Mouse (Mus musculus) embryo, embryonic 11.5 days (tissue): ENCODE results near the gene Usp46.

Source experiments
- DNase-seq: peaks from one replicate; pipeline ENCODE4 v3.0.0-alpha.2; 2012; ENCODE audit warnings: low read depth, low spot score

The Usp46 gene

GRCm38 (mm10) chr5:73958096-73958495 lies 110.1 kb downstream of the Usp46 start:
- DNase-seq, result no peak

GRCm38 (mm10) chr5:73955691-73956090 lies 112.5 kb downstream of the Usp46 start:
- DNase-seq, result no peak

DNA sequence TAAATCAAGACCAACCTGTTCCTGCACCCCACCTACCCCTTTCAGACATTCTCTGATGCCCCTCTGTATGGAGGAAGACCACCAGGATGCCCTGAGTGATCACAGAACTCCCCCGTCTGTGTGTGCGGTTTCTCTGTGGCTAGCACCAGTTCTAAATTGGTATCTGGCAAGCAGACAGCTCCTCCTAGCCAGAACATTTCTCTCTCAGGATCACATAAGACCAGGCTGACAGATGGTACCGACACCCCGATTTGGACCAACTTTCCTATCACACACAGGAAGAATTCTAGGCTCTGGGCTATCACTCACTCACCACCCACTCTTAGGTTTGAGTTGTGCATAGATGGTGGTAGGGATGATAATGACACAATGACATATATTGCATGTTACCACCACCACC lies 113.2 kb downstream of the Usp46 start:
- no peak for DNase-seq

- no peak for DNase-seq
These were observed 115.1 kb downstream of the Usp46 start for GRCm38 (mm10) chr5:73953066-73953614.

GRCm38 (mm10) chr5:73951649-73952000 lies 116.6 kb downstream of the Usp46 start:
- DNase-seq, result no peak

DNA sequence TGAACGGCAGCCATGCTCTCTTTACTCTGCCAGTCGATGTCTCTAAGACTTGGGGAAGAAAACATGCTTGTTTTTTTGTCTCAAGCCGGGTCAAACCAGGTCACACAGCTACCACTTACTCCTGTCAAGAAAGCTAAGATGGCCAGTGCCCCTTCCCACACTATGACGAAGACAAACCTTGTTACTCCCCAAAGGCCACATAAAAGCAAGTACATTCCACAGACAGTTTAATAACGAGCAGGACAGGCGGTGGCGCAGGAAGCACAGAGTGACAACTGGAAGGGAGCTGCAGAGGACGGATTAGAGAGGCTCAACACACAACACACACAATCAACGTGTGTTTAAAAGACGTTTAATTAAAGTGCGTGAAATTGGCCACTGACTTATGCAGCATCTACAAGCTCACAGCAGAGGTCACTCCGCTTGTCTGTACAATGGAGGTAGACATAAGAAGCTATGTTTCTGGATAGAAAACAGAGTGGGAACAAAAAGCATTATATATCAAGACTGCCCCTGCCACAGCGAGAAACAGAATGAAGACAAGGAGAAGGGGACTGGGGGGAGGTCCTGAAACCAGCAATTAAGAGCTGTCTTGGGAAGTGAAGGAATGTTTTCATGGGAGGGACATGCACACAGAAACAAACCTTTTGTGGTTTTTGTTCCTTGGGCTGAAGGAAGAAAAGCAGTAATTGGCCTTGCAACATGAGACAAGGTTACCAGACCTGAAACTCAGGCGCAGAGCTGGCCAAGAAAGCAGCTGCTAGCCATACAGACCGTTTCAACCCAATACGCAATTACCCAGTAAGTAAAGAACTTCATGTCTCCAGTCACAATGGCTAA lies 117.2 kb downstream of the Usp46 start:
- DNase-seq, result no peak
